Mouse (Mus musculus): Measurements from ENCODE around the gene Spata13.

Gene Spata13

DNA sequence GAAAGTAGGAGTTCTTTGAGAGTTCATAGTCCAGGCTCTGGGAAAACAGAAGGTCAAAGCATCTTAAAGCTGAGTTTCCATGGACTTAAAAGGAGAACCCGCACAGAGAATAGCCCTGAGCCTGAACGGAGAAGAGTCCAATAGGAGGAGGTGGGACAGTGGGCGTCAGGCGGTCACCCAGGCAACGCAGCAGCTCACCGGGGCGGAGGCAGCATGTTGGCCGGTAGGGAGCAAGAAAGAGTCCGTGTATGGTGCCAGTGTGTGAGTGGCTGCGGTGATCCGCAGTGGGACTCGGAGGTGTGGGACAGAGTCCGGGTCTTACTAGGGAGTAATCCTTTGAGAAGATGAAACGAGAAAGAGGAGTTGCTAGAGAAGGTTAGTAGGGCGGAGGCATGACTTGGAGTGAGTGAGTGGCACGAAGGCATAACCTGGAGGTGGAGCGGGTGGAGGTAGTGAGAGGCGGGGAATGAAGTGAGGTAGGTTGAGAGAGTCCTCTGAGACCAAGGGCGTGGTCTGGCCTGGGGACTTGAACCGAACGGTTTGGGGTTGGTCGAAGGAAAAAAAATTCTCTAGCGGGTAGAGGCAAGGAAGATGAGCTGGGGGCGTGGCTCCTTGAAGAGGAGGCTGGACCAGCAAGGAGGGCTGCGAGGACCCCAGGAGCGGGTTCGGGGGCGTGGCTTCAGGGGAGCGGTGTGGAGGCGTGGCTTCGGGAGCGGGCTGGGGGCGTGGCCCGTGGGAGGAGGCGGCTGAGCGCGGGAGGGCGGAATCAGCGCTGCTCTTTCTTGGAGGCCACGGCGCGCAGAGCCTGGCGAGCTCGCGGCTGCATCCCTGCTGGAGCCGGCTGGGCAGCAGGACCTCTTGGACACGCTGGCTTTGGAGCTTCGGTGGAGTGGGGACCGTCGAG is at the start of gene Spata13:
Gene Spata13 (plus strand): TSS at position 41 of the 904 bp plus-strand sequence.
- DNase-seq (ENCODE audit: low spot score in 2 of 2) = peak; percentile 87 to 89

DNA sequence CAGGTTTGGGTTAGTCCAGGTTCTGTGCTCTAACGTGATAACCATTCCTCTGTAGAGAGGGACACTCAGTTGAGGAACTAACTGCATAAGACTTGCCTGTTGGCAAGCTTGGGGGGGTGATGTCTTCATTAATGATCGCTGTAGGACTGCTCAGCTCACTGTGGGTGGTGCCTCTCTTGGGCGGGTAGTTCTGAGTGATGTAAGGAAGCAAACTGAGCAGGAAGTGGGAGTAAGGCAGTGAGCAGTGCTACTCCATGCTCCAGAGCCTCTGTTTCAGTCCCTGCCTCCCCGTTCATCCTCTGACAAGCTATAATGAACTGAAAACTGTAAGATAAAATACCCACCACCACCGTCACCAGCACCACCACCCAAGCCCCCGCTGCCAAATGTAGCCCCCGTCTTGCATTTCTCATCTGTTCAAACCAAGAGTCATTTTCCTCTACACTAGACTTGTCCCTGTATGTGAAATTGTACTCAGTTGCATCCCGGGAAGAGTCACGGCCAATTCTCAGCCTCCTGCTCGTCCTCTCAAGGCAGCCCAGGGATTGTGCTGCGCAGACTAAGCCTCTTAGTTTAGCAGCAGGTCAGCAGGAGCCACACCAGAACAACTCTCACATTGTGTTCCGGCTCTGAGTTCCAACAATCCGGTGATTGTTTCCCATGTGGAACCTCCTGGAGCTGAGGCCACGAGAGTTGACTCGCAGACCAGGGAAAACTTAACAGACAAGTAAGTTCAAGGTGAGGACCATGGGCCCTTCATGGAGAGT is 46.9 kb upstream of the Spata13 start:
- no peak for DNase-seq (ENCODE audit: low spot score in 2 of 2)

DNA sequence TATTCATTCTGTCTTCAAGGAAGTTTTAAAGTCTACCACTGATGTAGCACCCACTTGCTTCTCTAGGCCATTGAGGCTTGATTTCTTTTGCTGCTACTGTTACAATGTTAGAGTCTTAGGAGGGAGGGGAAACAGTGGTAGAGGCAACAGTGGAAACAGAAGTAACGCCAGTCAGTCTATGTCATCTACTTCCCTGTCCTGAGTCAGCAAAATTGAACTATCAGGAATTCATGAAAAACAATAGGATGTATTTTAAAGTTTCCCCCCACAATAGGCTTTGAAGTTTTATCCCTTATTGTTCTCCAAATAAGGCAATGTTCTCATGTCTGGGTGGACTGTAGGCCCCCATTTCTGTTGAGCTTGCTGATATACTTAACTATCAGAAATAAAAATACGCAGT is 44.8 kb upstream of the Spata13 start:
- no peak for DNase-seq (ENCODE audit: low spot score in 2 of 2)

DNA sequence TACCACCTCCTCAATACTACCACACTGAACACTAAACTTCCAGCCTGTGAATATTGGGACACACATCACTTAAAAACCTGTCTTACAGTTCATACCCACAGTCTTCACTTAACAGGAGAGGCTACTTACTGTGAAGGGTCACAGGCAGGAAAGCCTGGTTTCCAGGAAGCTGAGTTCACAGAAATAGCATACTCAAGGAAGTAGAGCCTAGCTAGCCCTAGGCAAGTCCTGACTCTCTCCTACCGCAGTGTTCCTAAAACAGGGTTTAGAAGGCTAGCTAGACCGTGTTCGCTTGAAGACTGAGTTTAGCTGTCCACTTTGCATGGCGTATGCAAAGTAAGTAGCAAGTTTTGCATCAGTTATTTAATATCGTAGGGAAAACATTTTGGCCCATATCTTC is 41.5 kb upstream of the Spata13 start:
- DNase-seq (ENCODE audit: low spot score in 2 of 2) = no peak

DNA sequence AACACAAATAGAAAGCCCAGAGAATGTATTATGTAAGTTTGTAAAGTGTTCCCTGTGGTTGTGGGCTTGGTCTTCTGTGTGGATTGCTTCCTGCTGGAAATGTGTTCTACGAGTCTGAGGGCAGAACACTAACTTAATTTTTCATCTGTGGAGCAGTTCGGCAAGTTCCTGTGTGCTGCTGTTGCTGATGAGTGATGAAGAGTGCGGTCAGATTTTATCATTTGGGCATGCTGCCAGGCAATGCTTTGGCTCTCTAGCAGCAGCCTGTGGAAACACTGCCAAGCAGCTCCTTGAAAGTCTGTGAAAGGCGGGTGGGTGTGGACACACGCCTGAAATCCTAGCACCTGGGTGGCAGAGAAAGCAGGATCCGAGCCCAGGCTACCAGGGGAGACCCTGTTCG is 41.0 kb upstream of the Spata13 start:
- DNase-seq (ENCODE audit: low spot score in 2 of 2) = no peak

DNA sequence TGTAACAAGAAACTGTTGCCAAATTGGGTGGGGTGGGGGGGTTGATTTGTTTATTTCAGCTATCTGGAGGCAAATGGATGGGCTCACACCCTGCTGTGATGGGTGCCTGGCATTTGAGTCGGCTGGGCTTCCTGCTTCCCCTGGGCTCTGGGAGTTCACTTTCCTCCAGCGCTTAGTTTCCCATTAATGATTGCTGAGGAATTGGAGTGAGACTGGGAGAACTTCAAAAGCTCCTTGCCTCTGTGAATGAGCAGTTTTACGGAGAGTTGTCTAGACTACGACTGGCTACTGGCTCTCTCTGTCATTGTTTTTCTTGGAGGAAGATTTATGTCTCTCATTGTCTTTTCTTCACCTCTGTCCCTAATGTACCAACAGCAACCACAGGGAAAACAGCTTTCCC is 36.2 kb upstream of the Spata13 start:
- no peak for DNase-seq (ENCODE audit: low spot score in 2 of 2)

DNA sequence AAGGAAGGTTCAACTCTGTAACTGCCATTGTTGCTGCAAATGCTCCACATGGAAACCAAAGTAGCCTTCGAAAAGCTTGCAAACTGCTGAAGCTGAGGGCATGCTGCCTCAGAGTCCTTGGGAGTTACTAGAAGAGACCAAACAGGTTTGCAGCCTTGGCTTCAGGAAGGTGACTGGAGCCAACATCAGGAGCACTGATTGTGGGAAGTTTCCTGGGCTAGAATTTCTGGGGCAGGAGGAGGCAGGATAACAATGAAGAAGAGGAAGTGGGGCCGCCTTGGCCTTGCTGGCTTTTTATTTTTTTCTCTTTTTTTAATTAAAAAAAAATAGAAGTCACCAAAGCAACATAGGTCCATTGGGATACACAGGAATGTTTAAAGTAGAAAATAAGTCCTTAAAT is 34.8 kb upstream of the Spata13 start:
- no peak for DNase-seq (ENCODE audit: low spot score in 2 of 2)

DNA sequence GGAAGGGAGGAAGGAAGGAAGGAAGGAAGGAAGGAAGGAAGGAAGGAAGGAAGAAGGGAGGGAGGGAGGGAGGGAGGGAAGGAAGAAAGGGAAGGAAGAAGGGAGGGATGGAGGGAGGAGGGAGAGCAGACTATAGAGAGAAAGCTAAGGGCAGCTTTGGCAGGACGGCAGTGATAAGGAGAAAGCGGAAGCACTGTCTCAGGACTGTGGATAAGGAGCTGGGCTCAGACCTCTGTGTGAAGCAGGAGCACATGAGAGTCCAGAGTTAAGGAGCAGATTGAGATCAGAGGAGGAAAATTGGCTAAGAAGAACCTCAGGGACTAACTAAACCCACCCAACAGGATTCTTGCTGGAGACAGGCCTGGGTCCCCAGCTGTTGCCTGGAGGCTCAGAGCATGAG is 28.2 kb upstream of the Spata13 start:
- DNase-seq (ENCODE audit: low spot score in 2 of 2) = no peak

DNA sequence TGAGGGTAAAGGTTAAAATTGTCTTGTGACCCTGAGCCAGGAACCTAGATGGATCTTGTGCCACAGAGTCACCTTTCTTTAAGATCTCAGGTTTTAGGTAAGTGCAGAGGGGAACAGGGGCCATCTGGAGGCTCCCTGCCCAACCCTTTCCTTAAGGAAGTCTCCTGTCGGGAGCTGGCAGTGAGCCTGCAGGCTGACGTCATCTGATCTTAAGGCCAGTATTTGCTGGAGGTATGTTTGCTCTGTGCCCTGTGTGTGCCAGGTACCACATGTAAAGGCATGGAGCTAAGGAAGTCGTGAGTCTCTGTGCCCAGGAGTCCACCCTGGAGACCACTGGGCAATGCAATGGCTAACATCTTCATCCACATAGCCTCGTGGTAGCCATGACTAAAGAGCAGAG is 27.6 kb upstream of the Spata13 start:
- DNase-seq (ENCODE audit: low spot score in 2 of 2) = no peak

DNA sequence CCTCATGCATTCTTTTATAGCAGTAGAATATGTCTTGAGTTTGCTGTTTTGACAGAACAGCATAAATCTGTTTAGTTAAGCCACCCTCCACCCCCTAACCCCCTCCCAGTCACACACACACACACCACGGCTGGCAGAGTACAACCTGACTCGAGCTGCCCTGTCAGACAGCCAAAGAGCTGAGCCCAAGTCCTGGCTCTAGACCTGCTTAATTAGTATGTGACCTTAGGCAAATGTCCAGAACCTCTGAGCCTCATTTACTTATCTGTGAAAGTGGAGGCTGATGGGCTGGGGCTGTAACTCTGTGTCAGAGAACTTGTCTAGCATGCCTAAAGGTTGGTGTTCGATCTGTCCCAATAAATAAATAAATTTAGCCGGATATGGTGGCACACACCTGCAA is 26.1 kb upstream of the Spata13 start:
- no peak for DNase-seq (ENCODE audit: low spot score in 2 of 2)

DNA sequence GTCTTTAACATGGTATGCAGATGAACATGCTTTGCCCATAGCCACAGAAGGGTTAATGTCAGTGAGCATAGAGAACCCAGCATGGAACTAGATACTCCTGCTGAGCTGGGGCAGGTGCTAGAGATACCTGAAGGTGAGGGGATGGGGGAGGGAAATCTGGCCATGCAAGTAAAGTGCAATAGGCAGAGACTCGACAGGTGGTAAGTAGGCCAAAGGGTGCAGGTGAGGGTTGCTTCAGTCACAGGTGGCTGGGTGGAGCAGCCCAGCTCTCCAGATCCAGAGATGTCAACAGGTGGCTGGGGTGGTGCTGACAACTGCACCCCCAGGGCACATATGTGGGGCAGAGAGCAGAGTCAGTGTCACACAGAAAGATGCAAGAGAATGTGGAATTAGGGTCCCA is 24.6 kb upstream of the Spata13 start:
- DNase-seq (ENCODE audit: low spot score in 2 of 2) = no peak

DNA sequence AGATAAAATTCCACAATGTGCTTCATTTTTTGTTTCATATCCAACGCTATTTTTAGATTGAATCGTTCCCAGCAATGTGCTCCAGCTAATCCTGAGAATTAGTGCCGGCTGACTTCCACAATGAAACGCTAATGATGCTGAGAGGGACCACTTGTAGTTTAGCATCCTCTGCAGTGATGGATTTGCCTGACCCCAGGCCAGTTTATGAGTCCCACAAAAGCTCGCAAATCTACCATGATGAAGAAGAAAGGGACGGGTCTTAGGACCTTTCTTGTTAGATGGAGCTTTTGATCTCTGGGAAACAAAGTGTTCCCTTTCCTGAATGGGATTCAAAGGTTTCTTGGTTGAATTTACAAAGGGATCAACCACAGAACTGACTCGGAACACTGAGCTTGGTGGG is 21.1 kb upstream of the Spata13 start:
- DNase-seq (ENCODE audit: low spot score in 2 of 2) = no peak

DNA sequence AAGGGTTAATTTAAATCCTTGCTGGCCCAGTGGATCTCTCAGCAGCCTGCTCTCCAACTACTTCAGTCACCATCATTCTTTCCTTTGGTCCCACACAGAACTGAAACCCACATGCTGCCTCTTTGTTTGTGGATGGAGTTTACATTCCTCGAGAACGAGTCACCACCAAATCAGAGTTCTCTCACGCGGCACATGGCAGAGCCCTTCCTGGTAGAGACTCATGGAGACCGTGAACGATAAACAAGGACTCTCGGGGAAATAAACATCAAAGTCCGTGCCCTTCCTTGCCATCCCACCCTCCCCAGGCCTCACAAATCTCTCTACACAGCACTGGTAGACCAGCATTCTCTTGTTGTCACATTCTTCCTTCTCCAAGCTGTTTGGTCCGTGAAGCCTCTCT is 12.7 kb upstream of the Spata13 start:
- DNase-seq (ENCODE audit: low spot score in 2 of 2) = no peak

DNA sequence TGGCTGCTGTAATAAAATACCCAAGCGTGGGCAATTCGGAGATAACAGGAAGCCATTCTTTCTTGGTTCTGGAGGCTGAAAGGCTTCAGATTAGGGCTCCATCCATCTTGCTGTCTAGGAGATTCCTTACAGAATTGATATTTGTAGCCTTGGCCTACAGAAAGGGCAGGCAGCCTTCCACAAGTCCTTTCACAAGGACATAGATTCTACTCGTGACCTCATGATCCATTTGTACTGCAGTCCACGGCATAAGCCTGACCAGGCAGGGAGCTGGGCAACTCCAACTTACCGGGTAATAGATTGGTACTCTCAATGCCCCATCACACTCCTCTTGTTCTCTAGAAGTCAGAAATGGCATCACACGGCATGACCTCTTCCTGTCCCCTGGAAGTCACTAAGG is 8.3 kb upstream of the Spata13 start:
- no peak for DNase-seq (ENCODE audit: low spot score in 2 of 2)

DNA sequence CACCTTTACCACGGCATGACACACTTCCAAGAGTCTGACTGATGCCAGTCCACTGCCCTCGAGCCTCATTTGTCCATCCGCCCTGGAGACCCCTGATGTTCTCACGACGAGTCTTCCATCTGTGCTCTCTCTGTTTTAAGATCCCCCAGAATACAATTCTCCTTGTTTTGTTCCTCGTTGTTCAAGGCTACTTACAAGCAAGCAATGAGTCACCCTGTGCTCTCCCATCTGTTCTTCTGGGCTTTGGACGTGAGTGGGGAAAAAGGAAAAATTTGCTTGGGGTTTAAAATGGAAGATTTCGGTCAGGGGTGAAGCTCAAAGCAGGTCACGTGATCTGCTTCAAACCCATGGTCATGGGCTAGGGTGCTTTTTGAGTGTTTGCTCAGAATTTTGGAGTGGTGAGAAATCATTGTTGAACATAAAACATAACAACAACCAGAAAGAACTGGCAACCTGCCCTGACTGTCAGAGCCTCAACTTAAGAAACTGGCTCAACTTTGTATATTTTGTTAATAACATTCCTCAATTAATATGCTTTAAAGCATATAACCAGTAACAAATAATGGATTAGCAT is 3.8 kb upstream of the Spata13 start:
- no peak for DNase-seq (ENCODE audit: low spot score in 2 of 2)

DNA sequence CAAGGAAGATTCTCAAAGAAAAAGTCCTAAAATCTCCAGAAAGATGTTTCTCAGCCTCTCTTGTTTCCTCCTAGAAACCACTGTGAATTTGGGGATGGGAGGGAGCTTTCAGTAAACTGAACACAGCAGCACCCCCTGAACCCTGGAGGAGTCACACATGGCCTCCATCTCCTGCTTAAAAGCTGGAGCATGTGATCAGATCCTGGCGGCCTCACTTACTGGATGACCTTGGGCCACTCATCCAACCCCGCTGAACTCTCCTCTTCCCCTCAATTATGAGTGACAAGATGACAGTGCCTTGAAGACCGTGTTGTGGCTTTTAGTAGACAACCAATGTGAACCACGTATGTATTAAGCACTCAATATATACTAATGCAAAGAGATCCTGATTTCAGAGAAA is 2.8 kb upstream of the Spata13 start:
- no peak for DNase-seq (ENCODE audit: low spot score in 2 of 2)

DNA sequence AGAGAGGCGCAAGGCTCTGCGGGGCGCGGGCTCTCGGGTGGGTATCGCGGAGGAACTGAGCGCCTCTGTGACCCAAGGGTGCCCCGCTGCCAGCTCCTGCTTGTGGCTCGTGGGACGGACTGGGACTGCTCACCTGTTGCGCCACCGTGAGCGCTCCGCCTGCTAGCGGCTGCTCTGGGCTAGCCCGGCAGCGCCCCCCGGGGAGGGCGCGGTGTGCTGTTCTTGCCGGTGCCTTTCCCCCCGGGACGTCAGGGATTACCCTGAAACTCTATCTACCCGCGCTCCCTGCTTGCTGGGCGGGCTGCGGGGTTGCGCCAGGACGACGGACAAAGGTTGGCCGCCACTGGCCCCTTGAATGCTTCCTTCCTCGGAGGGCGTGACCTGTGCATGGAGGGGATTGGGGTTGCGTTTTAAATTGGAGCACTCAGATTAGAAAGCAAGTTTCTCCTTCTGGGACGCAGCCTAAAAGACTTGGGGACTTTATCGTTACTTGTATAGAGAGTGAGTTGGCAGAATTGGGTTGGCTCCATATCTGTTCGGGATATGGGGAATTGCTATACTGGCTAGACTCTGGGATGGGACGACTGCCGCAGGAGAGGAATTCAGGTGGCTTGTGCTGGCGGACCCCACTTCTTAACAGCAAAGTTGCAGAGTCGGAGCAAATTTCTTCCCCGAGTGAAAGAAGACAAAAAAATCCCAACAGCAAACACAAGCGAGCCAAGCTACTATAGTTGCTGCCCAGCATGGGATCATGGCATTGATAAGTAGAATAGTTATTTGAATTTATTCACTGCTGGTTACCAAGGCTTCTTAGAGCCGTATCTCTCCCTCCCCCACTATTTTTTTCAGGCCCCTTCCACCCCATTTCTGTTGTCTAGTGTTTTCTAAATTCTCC is 1.3 kb downstream of the Spata13 start:
- DNase-seq (ENCODE audit: low spot score in 2 of 2) = peak; percentile 47 to 50

DNA sequence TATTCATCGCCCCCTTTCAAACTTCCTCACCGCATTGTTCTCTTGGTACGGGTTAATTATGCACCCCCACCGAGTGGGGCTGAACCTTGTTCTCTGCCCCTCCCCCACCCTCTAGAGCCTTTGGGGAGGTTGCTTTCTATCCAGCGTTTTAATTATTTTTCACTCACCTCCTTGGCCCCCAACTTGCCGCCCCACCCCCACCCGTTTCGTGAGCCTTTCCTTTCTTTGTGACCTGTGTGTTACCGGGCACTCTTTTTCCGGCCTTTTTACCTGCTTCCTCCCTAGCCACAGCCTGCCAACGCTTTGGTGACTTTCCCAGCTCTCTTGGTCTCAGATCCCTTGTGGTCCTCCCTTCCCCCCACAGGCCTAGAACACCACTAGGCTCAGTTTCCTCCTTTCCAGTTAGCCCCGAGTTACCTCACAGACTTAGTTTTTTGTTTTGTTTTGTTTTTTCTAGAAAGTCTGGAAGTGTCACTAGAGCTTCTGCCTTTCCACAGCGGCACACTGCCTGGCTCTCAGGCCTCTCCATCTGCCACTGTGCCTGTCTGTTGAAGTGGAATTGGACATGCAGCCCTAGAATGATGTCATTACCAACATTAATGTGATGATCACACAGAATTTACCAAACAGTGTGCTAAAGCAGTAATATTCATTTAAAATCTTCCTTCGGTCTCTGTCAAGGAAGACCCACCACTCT is 2.3 kb downstream of the Spata13 start:
- no peak for DNase-seq (ENCODE audit: low spot score in 2 of 2)

DNA sequence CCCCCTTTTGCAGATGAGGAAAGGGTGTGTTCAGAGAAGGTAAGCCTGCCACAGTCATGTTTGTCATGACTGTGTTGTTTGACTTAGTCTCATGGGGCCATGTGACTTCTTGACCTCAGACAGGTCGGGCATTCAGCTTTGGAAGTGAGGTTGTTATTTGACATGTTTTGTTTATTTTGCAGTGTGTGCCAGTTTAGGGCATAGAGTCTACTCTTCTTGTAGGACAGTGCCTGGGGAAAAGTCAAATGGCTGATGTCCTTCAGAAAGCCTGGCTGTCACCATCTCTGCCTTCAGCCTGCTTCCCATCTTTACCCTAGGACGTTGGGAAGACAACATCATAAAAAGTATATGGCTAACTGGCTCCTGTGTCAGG is 2.8 kb downstream of the Spata13 start:
- DNase-seq (ENCODE audit: low spot score in 2 of 2) = no peak

DNA sequence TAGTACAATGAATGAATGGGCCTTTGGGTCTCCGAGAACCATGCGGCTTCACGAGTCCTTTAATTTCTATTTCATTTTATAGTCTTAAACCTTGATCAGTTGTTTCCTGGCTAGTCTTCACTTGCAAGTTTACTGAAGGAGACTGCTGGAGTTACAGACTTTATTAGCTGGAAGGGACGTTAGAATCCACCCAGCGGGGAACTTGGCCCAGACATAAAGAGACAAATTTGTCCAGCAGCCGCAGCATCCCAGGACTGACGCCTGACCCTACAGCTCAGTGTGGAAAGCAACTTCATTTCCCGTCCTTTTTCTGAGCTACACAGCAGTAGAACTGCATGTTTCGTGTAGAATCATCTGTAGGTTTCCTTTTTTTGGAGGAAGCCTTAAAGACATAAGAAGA is 3.2 kb downstream of the Spata13 start:
- no peak for DNase-seq (ENCODE audit: low spot score in 2 of 2)

DNA sequence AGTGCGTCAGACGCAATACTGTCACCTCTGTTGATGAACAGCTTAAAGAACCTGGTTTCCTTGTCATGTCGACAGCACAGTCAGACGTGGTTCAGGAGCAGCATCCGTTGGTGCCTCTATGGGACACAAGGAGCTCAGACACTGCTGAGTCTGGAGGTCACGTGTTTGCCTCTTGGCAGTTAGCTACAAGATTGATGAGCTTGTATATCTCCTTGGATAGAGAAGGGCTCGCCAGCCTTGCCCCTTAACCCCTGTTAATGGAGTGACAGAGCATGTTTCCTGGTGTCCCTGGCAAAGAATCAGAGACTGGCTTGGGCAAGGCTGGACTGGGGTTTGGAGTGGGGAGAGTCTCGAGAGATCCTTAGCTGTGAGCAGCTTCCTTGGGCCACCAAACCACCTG is 4.4 kb downstream of the Spata13 start:
- no peak for DNase-seq (ENCODE audit: low spot score in 2 of 2)

All from spleen, postnatal 36 days (tissue).